Mouse (Mus musculus): ENCODE measurements around the gene Serpinb5.

DNA sequence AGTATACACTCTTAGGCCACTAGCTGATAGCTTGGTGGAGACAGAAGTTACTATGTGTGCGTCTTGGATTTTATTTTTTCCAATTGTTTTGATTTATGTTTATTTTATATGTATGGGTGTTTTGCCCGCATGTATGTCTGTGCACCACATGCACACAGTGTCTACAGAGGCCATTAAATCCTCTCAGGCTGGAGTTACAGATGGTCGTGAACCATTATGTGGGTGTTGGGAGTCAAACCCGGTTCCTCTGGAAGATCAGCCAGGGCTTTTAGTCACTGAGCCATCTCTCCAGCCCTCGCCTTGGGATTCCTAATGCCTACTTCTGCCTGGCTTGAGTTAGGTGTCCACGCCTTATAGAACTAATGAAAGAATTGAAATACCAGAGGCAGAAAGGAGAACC, 4.6 kb downstream of the Serpinb5 start:
- TF ChIP-seq CTCF (IDR thresholded peaks at IDR 0.05; ENCODE audit: low read depth), result no peak
- TF ChIP-seq EP300 (optimal IDR thresholded peaks at IDR 0.05), result no peak

All from stomach, postnatal 0 days (tissue).